Mouse (Mus musculus): ENCODE results near the gene Cd27. TPM values are rescaled to one million over a fixed set of nuclear protein-coding genes. Genes with fewer than 3 reads are reported as not detected.
A peak's percentile ranks its signal among the peaks of the same experiment; 100 is the strongest.

Cd27 gene
- total RNA-seq, 2 experiments from 2014 or later, result not detected

- TF ChIP-seq CTCF (conservative IDR thresholded peaks at IDR 0.05), result peak; percentile 55
- peak within 1 kb of the TSS; percentile 98 for H3K27ac ChIP-seq
- H3K4me3 ChIP-seq, result peak within 1 kb of the TSS; percentile 98
- peak; percentile 97 to 98 for DNase-seq (ENCODE audit: low spot score in 2 of 2)
Observed at GRCm38 (mm10) chr6:125191332-125192015, 45.3 kb downstream of the Cd27 start, which contains the start of the genes Ncapd2 and Mrpl51. Ncapd2 (minus strand) TSS chr6:125191701. Mrpl51 (plus strand) TSS chr6:125191801.

GRCm38 (mm10) chr6:125190816-125191215 is 46.0 kb downstream of the Cd27 start:
- DNase-seq (ENCODE audit: low spot score in 2 of 2), result no peak
- Histone ChIP-seq H3K4me3 (peak overlapping the region; percentile 98), H3K27ac (peak overlapping the region; percentile 98)
- TF ChIP-seq CTCF (conservative IDR thresholded peaks at IDR 0.05), result no peak

- no peak for TF ChIP-seq CTCF (conservative IDR thresholded peaks at IDR 0.05)
- DNase-seq (ENCODE audit: low spot score in 2 of 2), result no peak
- Histone ChIP-seq H3K4me3 (no peak overlapping the region), H3K27ac (no peak overlapping the region)
Observed at GRCm38 (mm10) chr6:125186203-125186602, 50.6 kb downstream of the Cd27 start.

Small RNA genes lying within 50 kb of the gene (microRNA-seq; reads per million reads assigned to microRNA genes)
- gene Mir3098 (0.18 to 0.32 reads per million in 2 experiments), gene Mir8113 (0 reads per million in 2 experiments)

Other genes starting within 250 kb of the Cd27 start
- 100 to 1,000 TPM; 163 to 181 TPM for gene Pianp, start 240.3 kb downstream of the Cd27 start, total RNA-seq (2021)
- 10 to 100 TPM; 50.0 to 50.9 TPM for gene Zfp384, start 227.9 kb downstream of the Cd27 start, total RNA-seq (2021)
- 10 to 100 TPM; 60.1 to 63.2 TPM for gene Ing4, start 197.2 kb downstream of the Cd27 start, total RNA-seq (2021)
- gene Acrbp, start 187.3 kb downstream of the Cd27 start, total RNA-seq (2021), result 10 to 100 TPM; 15.9 to 19.2 TPM
- 1 to 10 TPM in 1 of 2 experiments, under 1 TPM in 1; 0.61 to 1.1 TPM for gene Lpar5, start 169.1 kb downstream of the Cd27 start, total RNA-seq (2021)
- gene Chd4, start 141.0 kb downstream of the Cd27 start, total RNA-seq (2021), result 100 to 1,000 TPM; 176 to 185 TPM
- 10 to 100 TPM; 30.8 to 31.7 TPM for gene Nop2, start 105.1 kb downstream of the Cd27 start, total RNA-seq (2021)
- gene Iffo1, start 91.8 kb downstream of the Cd27 start, total RNA-seq (2021), result 10 to 100 TPM; 69.9 to 71.9 TPM
- 1,000 to 10,000 TPM; 2,438 to 2,531 TPM for gene Gapdh, start 70.5 kb downstream of the Cd27 start, total RNA-seq (2021)
- 10 to 100 TPM; 24.3 to 28.5 TPM for gene Ncapd2, start 45.3 kb downstream of the Cd27 start, total RNA-seq (2021)
- 10 to 100 TPM; 70.8 to 75.3 TPM for gene Mrpl51, start 45.2 kb downstream of the Cd27 start, total RNA-seq (2021)
- 10 to 100 TPM; 83.5 to 83.6 TPM for gene Vamp1, start 21.5 kb downstream of the Cd27 start, total RNA-seq (2021)
- gene Tapbpl, start 5.2 kb downstream of the Cd27 start, total RNA-seq (2021), result 1 to 10 TPM; 3.2 to 4.2 TPM
- not detected for gene Tuba3a, start 49.0 kb upstream of the Cd27 start, total RNA-seq (2021)
- 1 to 10 TPM; 6.6 to 9.8 TPM for gene Ltbr, start 76.9 kb upstream of the Cd27 start, total RNA-seq (2021)
- 1 to 10 TPM; 4.3 to 5.2 TPM for gene Scnn1a, start 83.6 kb upstream of the Cd27 start, total RNA-seq (2021)
- 10 to 100 TPM; 12.0 to 12.1 TPM for gene Tnfrsf1a, start 112.4 kb upstream of the Cd27 start, total RNA-seq (2021)
- gene Plekhg6, start 143.8 kb upstream of the Cd27 start, total RNA-seq (2021), result under 1 TPM in 1 of 2 experiments, not detected in 1; 0.17 TPM